In the genomic region with DNA sequence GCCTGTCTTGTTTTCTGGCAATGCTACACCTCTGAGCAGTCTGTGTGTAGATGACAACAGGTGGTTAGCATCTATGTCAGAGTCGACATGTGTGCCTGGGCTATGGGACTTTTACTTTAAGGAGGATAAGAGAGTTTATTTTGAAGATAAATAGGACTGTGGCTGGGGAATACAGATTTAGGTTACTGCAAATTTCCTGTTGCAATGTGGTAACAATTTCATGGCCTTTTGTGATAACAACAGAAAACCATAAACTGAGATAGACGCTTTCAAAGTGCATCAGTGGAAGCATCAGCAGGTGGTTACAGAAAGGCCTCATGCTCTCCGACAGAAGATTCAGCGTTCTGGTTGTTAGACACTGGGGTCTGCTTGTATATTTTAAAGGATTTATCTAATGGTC, we compare ENCODE assay signal across 1 mouse cellular context.
TF ChIP-seq lines count a peak whose summit lies in the region.

No protein-coding gene starts in this region.

TF ChIP-seq in CH12.LX, 34 proteins besides CTCF, POLR2A, EP300 and RAD21:
- TF ChIP-seq GABPA (IDR thresholded peaks at IDR 0.05; ENCODE audit: insufficient replicate concordance, low read depth, low read length) (no peak), KAT2A (IDR thresholded peaks at IDR 0.05; ENCODE audit: insufficient replicate concordance, low read length) (no peak), TBP (conservative IDR thresholded peaks at IDR 0.05; ENCODE audit: low read depth, low read length) (no peak), ZMIZ1 (IDR thresholded peaks at IDR 0.05; ENCODE audit: low read depth, low read length) (no peak), ELF1 (IDR thresholded peaks at IDR 0.05; ENCODE audit: low read depth, low read length) (no peak), ZC3H11A (IDR thresholded peaks at IDR 0.05; ENCODE audit: low read depth, low read length) (no peak), SIN3A (IDR thresholded peaks at IDR 0.05; ENCODE audit: low read length) (no peak), IRF4 (IDR thresholded peaks at IDR 0.05; ENCODE audit: low read depth, low read length) (no peak), MAZ (IDR thresholded peaks at IDR 0.05; ENCODE audit: low read depth, low read length) (no peak), MYC (IDR thresholded peaks at IDR 0.05; ENCODE audit: low read depth, low read length) (no peak), SMC3 (IDR thresholded peaks at IDR 0.05; ENCODE audit: low read depth, low read length) (no peak), CHD1 (IDR thresholded peaks at IDR 0.05; ENCODE audit: low read depth, low read length) (no peak), ZNF384 (IDR thresholded peaks at IDR 0.05; ENCODE audit: low read depth, low read length) (no peak)
